Comparison of ENCODE assay signal across 8 mouse cellular contexts in genomic region chr10:39733101-39733399, GRCm38 (mm10). TPM values are rescaled to one million over a fixed set of nuclear protein-coding genes. Genes with fewer than 3 reads are reported as not detected.
DNase-seq lines count a peak whose midpoint lies in the region; ATAC-seq and TF ChIP-seq lines count a peak whose summit lies in the region.

No protein-coding gene starts in this region.

- peak; percentile 73 for DNase-seq in cerebellum, adult 11 months
- DNase-seq in cerebellum, postnatal 4 days (ENCODE audit: low spot score in 2 of 2): no peak
- DNase-seq in liver: peak; percentile 75
- no peak for DNase-seq in stomach, postnatal 0 days (ENCODE audit: low spot score)
- no peak for DNase-seq in right cerebral cortex, postnatal 14 days

- H3K4me2 ChIP-seq in heart, embryonic 15.5 days: peak overlapping the region; percentile 66
- peak overlapping the region; percentile 64 for H3K4me2 ChIP-seq in stomach, postnatal 0 days (replicated peaks; ENCODE audit: low read depth)

- no peak; the same call in 1 of the 2 replicates for TF ChIP-seq CTCF in stomach, postnatal 0 days (IDR thresholded peaks at IDR 0.05; ENCODE audit: low read depth)

- H3K9ac ChIP-seq in heart, embryonic 15.5 days: peak overlapping the region; percentile 84
- H3K9ac ChIP-seq in stomach, postnatal 0 days (ENCODE audit: low read length): peak overlapping the region; percentile 92

- H3K27ac ChIP-seq in heart, embryonic 15.5 days: peak overlapping the region; percentile 100
- peak overlapping the region; percentile 99 for H3K27ac ChIP-seq in stomach, postnatal 0 days (replicated peaks)

- no peaks in the 10 kb centered on the region for H3K9me3 ChIP-seq in megakaryocyte, embryonic 14.5 days
- H3K9me3 ChIP-seq in heart, embryonic 15.5 days (replicated peaks): no peaks in the 10 kb centered on the region
- no peaks in the 10 kb centered on the region for H3K9me3 ChIP-seq in stomach, postnatal 0 days (ENCODE audit: control insufficient read depth, low read length)

- no peaks in the 10 kb centered on the region for H3K27me3 ChIP-seq in megakaryocyte, embryonic 14.5 days (replicated peaks)
- H3K27me3 ChIP-seq in heart, embryonic 15.5 days: no peaks in the 10 kb centered on the region
- no peaks in the 10 kb centered on the region for H3K27me3 ChIP-seq in stomach, postnatal 0 days (ENCODE audit: control insufficient read depth, insufficient read depth, low read length)

- ATAC-seq in megakaryocyte, adult 5-6 weeks (ENCODE audit: poor library complexity, severe bottlenecking): no peak
- ATAC-seq in heart, embryonic 15.5 days (replicated peaks; ENCODE audit: insufficient number of reproducible peaks, insufficient read depth, low FRiP score, low read depth): no peak
- no peak for ATAC-seq in stomach, postnatal 0 days (ENCODE audit: low FRiP score, low TSS enrichment)

- WGBS in heart, embryonic 15.5 days: under 1% methylated on average over 9 of the region's 9 CpGs
- WGBS in stomach, postnatal 0 days: 0% methylated on average over 9 of the region's 9 CpGs

- H3K4me3 ChIP-seq in megakaryocyte, embryonic 14.5 days (replicated peaks): peak overlapping the region; percentile 93
- peak overlapping the region; percentile 79 for H3K4me3 ChIP-seq in heart, embryonic 15.5 days
- peak overlapping the region; percentile 90 for H3K4me3 ChIP-seq in stomach, postnatal 0 days (ENCODE audit: low read depth, low read length)

- H3K36me3 ChIP-seq in megakaryocyte, embryonic 14.5 days (replicated peaks; ENCODE audit: low read length): no peaks in the 10 kb centered on the region
- H3K36me3 ChIP-seq in heart, embryonic 15.5 days: no peaks in the 10 kb centered on the region
- no peaks in the 10 kb centered on the region for H3K36me3 ChIP-seq in stomach, postnatal 0 days (ENCODE audit: control insufficient read depth, insufficient read depth, low read length)

- no peak for TF ChIP-seq EP300 in stomach, postnatal 0 days (optimal IDR thresholded peaks at IDR 0.05)

- H3K4me1 ChIP-seq in megakaryocyte, embryonic 14.5 days: peaks cover 17% of the 10 kb centered on the region
- peaks cover 9% of the 10 kb centered on the region; the same call in 1 of the 2 replicates for H3K4me1 ChIP-seq in heart, embryonic 15.5 days (replicated peaks)
- no peaks in the 10 kb centered on the region for H3K4me1 ChIP-seq in stomach, postnatal 0 days (replicated peaks; ENCODE audit: control insufficient read depth, insufficient read depth)

RNA-seq across cellular contexts. Expression of gene Rev3l, which starts 1.1 kb away (rescaled TPM):
- polyA plus RNA-seq in megakaryocyte, embryonic 14.5 days (2012; ENCODE audit: insufficient read depth, low replicate concordance): 0.91 TPM in 1 of 2 replicates, not detected in the other
- total RNA-seq in megakaryocyte, adult 5-6 weeks (2015): 24.0 and 28.4 TPM in 2 replicates
- total RNA-seq in megakaryocyte, adult 5-6 weeks (2017): 17.3 and 20.8 TPM in 2 replicates
- 7.6 and 9.5 TPM in 2 replicates for polyA plus RNA-seq in heart, embryonic 15.5 days (2015; fragmentation: Nextera tagmentation; extraction: Ambion mirVana)
- 10.0 TPM in 2 replicates for polyA plus RNA-seq in stomach, postnatal 0 days (2015; fragmentation: Nextera tagmentation; extraction: Ambion mirVana)

Comparison
In these comparisons a context has a peak if more than half of its experiments do, and no peak if none do; other contexts are left out.
1. DNase-seq: peak in cerebellum, adult 11 months (single experiment) and liver (single experiment); none in cerebellum, postnatal 4 days (0 of 2), stomach, postnatal 0 days (single experiment) and right cerebral cortex, postnatal 14 days (single experiment).
2. Peak in every context shown above with its lines, with median percentiles within 50 percentile points of each other: H3K4me3 ChIP-seq.